Mouse (Mus musculus) spleen, embryonic (tissue): ENCODE measurements around the gene Cc2d1a.

Source experiments
- CTCF ChIA-PET: fragments of 350-600 bp; sonication (Branson Sonifier 250); formaldehyde crosslinking; loops from one replicate; lab custom pipeline; 2022; lab: Charles Lee

Gene Cc2d1a

GRCm38 (mm10) chr8:84106216-84107040 lies 41.3 kb downstream of the Cc2d1a start:
- CTCF ChIA-PET, result no interaction called here

GRCm38 (mm10) chr8:84105676-84106075 lies 42.1 kb downstream of the Cc2d1a start:
- CTCF ChIA-PET, result interaction anchor here (1.0 kb wide), 1 partner anchor 43 kb away, joined by 3 read pairs; no protein-coding TSS in a partner anchor

GRCm38 (mm10) chr8:84104697-84105609 lies 42.8 kb downstream of the Cc2d1a start, which contains the start of gene Dcaf15:
TSS of gene Dcaf15 (minus strand) at chr8:84104768.
- CTCF ChIA-PET, result interaction anchor here (0.9 to 1.0 kb wide), 2 partner anchors 43 to 68 kb away, joined by 3 to 4 read pairs; no protein-coding TSS in a partner anchor

- CTCF ChIA-PET, result interaction anchor here (0.6 to 1.2 kb wide), 4 partner anchors 34 to 1693 kb away, joined by 3 to 4 read pairs (median 3); no protein-coding TSS in a partner anchor
These were observed 43.5 kb downstream of the Cc2d1a start for GRCm38 (mm10) chr8:84104221-84104620.

GRCm38 (mm10) chr8:84103601-84104000 lies 44.1 kb downstream of the Cc2d1a start:
- CTCF ChIA-PET, result interaction anchor here (0.6 to 1.2 kb wide), 3 partner anchors 34 to 63 kb away, joined by 3 read pairs; no protein-coding TSS in a partner anchor

- CTCF ChIA-PET, result no interaction called here
These were observed 46.1 kb downstream of the Cc2d1a start for GRCm38 (mm10) chr8:84101476-84102270.

GRCm38 (mm10) chr8:84098376-84098775 lies 49.4 kb downstream of the Cc2d1a start:
- CTCF ChIA-PET, result no interaction called here

GRCm38 (mm10) chr8:84096061-84096460 lies 51.7 kb downstream of the Cc2d1a start:
- CTCF ChIA-PET, result interaction anchor here (1.1 kb wide), 1 partner anchor 18 kb away, joined by 3 read pairs; no protein-coding TSS in a partner anchor

- CTCF ChIA-PET, result no interaction called here
These were observed 57.2 kb downstream of the Cc2d1a start for GRCm38 (mm10) chr8:84090585-84090984.

GRCm38 (mm10) chr8:84089277-84089676 lies 58.5 kb downstream of the Cc2d1a start:
- CTCF ChIA-PET, result no interaction called here

- CTCF ChIA-PET, result no interaction called here
These were observed 59.9 kb downstream of the Cc2d1a start for GRCm38 (mm10) chr8:84087821-84088220.

GRCm38 (mm10) chr8:84087156-84087555 lies 60.6 kb downstream of the Cc2d1a start:
- CTCF ChIA-PET, result no interaction called here

- CTCF ChIA-PET, result no interaction called here
These were observed 63.2 kb downstream of the Cc2d1a start for GRCm38 (mm10) chr8:84084341-84085115.

GRCm38 (mm10) chr8:84083829-84084241 lies 63.9 kb downstream of the Cc2d1a start:
- CTCF ChIA-PET, result no interaction called here
